Mouse (Mus musculus) embryonic facial prominence, embryonic 14.5 days (tissue): ENCODE results near the gene Socs7. TPM values are rescaled to one million over a fixed set of nuclear protein-coding genes. Genes with fewer than 3 reads are reported as not detected.
A peak's percentile ranks its signal among the peaks of the same experiment; 100 is the strongest.
"Not testable (repeated sequence)": the region's sequence is repeated elsewhere in the genome, so short reads cannot be mapped to it uniquely, and the experiment has no call there.

ENCODE experiments used
- ATAC-seq: fragments of 200-750 bp; cut with Nextera tagmentation; 2 replicates; pipeline ENCODE4 v1.8.0; 2017; ENCODE audit warnings: low read depth, moderate number of reproducible peaks, moderate TSS enrichment
- DNase-seq: peaks from one replicate; pipeline ENCODE4 v3.0.0-alpha.2; 2015; ENCODE audit warnings: low spot score
- H3K27ac ChIP-seq: fragments of 300-500 bp; sonication (generic); replicated peaks from 2 replicates; pipeline ENCODE4 v1.5.1; 2014; ENCODE audit warnings: low read depth, mild to moderate bottlenecking, low read length, moderate library complexity
- H3K27me3 ChIP-seq: fragments of 300-500 bp; sonication (generic); replicated peaks from 2 replicates; pipeline ENCODE4 v1.6.1; 2014; ENCODE audit warnings: low read length; ENCODE audit not compliant: control insufficient read depth, insufficient read depth
- H3K36me3 ChIP-seq: fragments of 300-500 bp; sonication (generic); 2 replicates; pipeline ENCODE4 v1.6.1; 2014; ENCODE audit warnings: low read length, mixed read lengths; ENCODE audit not compliant: control insufficient read depth, insufficient read depth
- H3K4me1 ChIP-seq: fragments of 300-500 bp; sonication (generic); 2 replicates; pipeline ENCODE4 v1.6.1; 2014; ENCODE audit warnings: antibody characterized with exemption, low read length; ENCODE audit not compliant: control insufficient read depth, insufficient read depth
- H3K4me2 ChIP-seq: fragments of 300-500 bp; sonication (generic); 2 replicates; pipeline ENCODE4 v1.6.1; 2014; ENCODE audit warnings: low read depth, mild to moderate bottlenecking, low read length, moderate library complexity, mixed read lengths
- H3K4me3 ChIP-seq: fragments of 300-500 bp; sonication (generic); 2 replicates; pipeline ENCODE4 v1.5.1; 2014; ENCODE audit warnings: low read depth, mild to moderate bottlenecking, low read length
- H3K9ac ChIP-seq: fragments of 300-500 bp; sonication (generic); 2 replicates; pipeline ENCODE4 v1.6.1; 2014; ENCODE audit warnings: low read depth, mild to moderate bottlenecking, low read length, moderate library complexity, mixed read lengths
- H3K9me3 ChIP-seq: fragments of 300-500 bp; sonication (generic); 2 replicates; pipeline ENCODE4 v1.6.1; 2016; ENCODE audit warnings: low read length; ENCODE audit not compliant: control insufficient read depth
- WGBS: fragments of 180-500 bp; shearing (Covaris S2); extraction: QIAGEN DNeasy Blood & Tissue Kit; methylation state at CpG from one replicate; pipeline ENCODE4 v1.1.7; 2014; 5-methylcytosine and 5-hydroxymethylcytosine counted together
- polyA plus RNA-seq: library from polyadenylated mRNA; unstranded; fragments of >200 nt; fragmentation: Nextera tagmentation; extraction: Ambion mirVana; gene quantifications from 2 replicates; pipeline ENCODE4 v1.2.1, GENCODE M21; 2014

Socs7 gene
- 3.0 and 3.1 TPM in 2 replicates for polyA plus RNA-seq

DNA sequence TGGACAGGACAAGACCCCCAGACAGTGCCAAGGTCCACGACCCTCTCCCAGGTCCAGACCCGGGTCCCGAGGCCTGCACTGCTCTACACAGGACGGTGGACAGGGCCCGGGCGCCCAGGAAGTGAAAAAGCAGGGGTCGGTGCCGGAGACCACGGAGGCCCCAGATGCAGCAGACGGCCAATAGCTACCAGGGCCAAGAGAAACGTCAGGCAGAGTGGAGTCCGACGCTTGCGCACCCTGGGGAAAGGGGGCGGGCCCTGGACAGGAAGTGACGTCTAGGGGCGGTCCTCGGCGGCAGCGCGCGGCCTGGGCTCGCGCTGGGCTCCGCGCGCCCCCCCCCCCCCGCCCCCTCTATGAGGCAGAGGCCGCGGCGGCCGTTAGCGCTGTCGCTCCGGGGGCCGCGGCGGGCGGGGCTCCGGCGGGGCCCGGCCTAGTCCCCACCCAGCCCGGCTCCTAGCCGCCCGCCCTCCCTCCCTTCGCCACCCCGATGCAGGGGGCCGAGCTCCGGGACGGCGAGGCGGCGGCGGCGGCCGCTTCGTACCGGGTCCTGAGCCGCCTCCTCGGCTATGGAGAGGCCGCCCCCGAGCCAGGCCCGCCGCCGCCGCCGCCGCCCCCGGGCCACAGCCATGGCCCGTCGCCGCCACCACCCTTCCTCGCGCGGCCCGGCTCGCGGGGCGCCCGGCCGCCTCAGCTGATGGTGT is at the start of gene Socs7:
Gene Socs7 (plus strand): TSS at position 604 of the 701 bp plus-strand sequence.
- Histone ChIP-seq H3K4me2 (peak within 1 kb of the TSS; percentile 80), H3K4me1 (peaks cover 21% of the 10 kb centered on the region), H3K36me3 (no peaks in the 10 kb centered on the region), H3K9ac (peak within 1 kb of the TSS; percentile 97), H3K9me3 (no peaks in the 10 kb centered on the region), H3K27ac (peak within 1 kb of the TSS; percentile 88), H3K4me3 (peak within 1 kb of the TSS; percentile 75), H3K27me3 (no peaks in the 10 kb centered on the region)
- DNase-seq (peak; percentile 96), ATAC-seq (peak; percentile 97)
- WGBS, result 5% methylated on average over 11 of the region's 81 CpGs

DNA sequence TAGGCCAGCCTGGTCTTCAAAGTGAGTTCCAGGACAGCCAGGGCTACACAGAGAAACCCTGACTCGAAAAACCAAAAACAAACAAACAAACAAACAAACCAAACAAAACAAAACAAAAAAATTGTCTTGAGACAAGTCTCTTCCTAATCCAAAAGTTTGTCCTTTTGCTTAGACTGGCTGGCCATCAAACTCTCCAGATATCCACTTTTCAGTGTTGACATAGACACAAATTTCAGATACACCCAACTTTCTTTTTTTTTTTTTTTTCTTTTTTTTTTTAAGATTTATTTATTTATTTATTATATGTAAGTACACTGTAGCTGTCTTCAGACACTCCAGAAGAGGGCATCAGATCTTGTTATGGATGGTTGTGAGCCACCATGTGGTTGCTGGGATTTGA is 49.5 kb upstream of the Socs7 start:
- not testable (repeated sequence) for H3K27ac ChIP-seq, DNase-seq, ATAC-seq, H3K9ac ChIP-seq, H3K36me3 ChIP-seq, H3K4me2 ChIP-seq, H3K4me3 ChIP-seq, H3K27me3 ChIP-seq, H3K9me3 ChIP-seq
- 84% methylated on average over 1 of the region's 1 CpGs for WGBS
- peaks cover 13% of the 10 kb centered on the region for H3K4me1 ChIP-seq

DNA sequence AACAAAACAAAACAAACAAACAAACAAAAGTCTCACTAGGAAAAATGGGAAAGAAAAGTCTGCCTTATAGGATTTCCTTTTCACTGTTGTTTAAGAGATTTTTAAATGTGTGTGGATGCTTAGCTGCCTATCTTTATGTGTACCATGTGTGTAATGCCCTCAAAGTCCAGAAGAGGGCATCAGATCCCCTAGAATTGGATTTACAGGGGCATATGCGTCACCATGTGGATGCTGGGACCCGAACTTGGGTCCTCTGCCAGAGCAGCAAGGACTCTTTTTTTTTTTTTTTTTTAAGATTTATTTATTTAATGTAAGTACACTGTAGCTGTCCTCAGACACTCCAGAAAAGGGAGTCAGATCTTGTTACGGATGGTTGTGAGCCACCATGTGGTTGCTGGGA is 48.2 kb upstream of the Socs7 start:
- Histone ChIP-seq H3K9ac (no peak overlapping the region), H3K36me3 (peaks cover 7% of the 10 kb centered on the region; the same call in 1 of the 2 replicates), H3K4me2 (no peak overlapping the region), H3K9me3 (no peaks in the 10 kb centered on the region), H3K4me1 (peaks cover 13% of the 10 kb centered on the region), H3K27me3 (no peaks in the 10 kb centered on the region), H3K27ac (no peak overlapping the region), H3K4me3 (no peak overlapping the region)
- no peak for ATAC-seq
- WGBS, result 91% methylated on average over 3 of the region's 3 CpGs
- no peak for DNase-seq

DNA sequence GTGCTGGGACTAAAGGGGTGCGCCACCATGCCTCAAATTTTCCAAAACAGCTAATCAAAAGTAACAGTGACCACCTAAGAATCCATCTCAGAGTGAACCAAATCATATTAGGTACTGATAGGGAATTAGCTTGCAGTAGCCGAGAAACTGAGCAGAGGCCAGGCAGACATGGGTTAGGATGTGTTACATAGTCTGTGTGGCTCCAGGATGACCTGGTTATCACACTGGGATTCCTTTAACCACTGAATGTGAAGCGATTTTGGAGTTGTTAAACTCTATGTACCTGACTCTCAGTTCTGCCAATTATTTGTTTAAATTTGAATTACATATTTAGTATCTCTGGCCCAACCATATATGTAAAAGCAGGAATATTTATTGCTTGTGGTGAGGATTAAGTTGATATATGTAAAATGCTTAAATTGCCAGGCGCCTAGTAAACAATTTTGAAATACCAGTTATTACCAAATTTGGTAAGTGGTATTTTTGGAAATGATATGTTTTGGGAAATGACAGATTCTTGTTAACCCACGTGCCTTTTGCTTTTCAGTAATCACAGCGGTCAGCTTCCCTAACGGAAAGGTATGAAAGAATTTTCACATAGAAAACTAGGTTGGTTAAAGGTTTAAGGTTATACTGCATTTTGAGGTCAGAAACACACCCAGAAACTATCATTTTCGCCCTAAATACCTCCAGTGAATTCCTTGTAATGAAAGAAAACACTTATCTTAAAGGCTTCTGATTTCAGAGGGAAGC is 47.4 kb upstream of the Socs7 start:
- Histone ChIP-seq H3K27ac (peak overlapping the region; percentile 41; the same call in 1 of the 2 replicates), H3K4me1 (peaks cover 9% of the 10 kb centered on the region), H3K4me3 (peak overlapping the region; percentile 48), H3K9me3 (no peaks in the 10 kb centered on the region), H3K36me3 (peaks cover 7% of the 10 kb centered on the region; the same call in 1 of the 2 replicates), H3K9ac (no peak overlapping the region; the same call in 1 of the 2 replicates), H3K4me2 (peak overlapping the region; percentile 64), H3K27me3 (no peaks in the 10 kb centered on the region)
- WGBS, result 43% methylated on average over 8 of the region's 8 CpGs
- ATAC-seq, result no peak
- DNase-seq, result no peak

DNA sequence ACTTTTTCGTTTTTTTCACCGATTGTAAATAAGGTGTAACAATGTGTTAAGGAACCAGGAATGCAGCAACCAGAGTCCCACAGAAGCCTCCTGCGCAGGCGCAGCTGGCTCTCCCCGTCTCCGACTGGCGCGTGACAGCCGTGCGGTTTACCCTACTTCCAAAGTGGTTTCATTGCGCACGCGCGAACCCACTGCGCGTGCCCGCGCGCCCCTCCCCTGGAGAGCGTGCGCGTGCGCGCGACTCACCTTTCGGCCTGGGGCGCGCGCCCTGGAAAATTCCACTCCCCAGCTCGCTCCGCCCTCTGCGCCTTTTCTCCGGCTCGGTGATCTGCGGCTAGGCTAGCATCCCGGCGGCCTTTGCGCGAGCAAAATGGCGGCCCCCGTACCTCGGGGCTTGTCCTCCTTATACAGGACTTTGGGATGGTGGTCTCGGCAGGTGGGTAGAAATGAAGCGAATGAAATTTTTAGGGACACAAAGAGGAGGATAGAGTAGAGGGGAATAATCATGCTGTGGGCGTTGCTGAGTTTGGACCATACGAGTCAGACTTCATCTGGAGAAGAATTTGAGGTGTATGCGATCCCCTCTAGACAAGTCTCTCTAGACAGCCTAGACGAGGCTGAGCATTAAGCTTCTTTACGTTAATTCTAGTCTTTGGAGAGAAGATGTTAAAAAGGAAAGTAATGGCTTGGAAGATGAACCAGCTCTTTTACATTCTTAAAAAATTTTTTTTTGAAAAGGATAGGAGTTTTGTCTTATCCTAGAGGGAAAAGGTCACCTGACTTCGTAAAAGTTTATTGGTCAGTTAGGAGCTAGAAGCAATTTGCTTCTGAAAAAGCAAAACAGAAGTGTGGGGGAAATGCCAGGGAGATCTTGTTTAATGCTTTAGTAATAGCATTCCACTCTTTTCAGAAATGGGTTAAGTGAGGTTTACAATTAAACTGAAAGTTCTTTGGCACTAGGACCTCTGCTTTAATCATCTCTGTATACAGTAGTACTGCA is 46.5 kb upstream of the Socs7 start, which contains the start of gene Mrpl45:
Gene Mrpl45 (plus strand): TSS at position 213 of the 1,000 bp plus-strand sequence.
- Histone ChIP-seq H3K4me2 (peak within 1 kb of the TSS; percentile 64), H3K4me1 (peaks cover 9% of the 10 kb centered on the region), H3K9me3 (no peaks in the 10 kb centered on the region), H3K27me3 (no peaks in the 10 kb centered on the region), H3K27ac (peak within 1 kb of the TSS; percentile 57), H3K4me3 (peak within 1 kb of the TSS; percentile 48), H3K36me3 (peaks cover 7% of the 10 kb centered on the region; the same call in 1 of the 2 replicates), H3K9ac (peak within 1 kb of the TSS; percentile 57)
- WGBS, result 1% methylated on average over 39 of the region's 50 CpGs
- DNase-seq (peak; percentile 98), ATAC-seq (peak; percentile 93)

DNA sequence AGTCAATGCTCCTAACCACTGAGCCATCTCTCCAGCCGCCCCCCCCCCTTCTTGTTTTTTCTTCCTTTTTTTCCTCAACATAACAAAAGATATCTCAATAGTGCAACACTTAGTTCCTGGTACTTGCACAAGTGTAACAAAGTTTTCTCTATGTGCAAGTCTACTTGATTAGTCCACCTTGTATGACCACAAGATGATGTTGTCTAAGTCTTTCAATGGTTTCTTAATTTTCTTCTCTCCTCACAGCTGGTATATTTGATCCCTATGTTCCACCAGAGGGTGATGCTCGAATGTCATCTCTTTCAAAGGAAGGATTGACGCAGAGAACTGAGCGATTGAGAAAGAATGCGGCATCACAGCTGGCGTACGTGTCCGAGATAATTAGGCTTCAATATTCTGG is 41.2 kb upstream of the Socs7 start:
- Histone ChIP-seq H3K27ac (no peak overlapping the region), H3K9me3 (no peaks in the 10 kb centered on the region), H3K4me2 (no peak overlapping the region), H3K36me3 (peaks cover 42% of the 10 kb centered on the region), H3K4me3 (no peak overlapping the region), H3K4me1 (peaks cover 4% of the 10 kb centered on the region), H3K9ac (no peak overlapping the region), H3K27me3 (no peaks in the 10 kb centered on the region)
- DNase-seq (no peak), ATAC-seq (no peak)
- 91% methylated on average over 8 of the region's 8 CpGs for WGBS

DNA sequence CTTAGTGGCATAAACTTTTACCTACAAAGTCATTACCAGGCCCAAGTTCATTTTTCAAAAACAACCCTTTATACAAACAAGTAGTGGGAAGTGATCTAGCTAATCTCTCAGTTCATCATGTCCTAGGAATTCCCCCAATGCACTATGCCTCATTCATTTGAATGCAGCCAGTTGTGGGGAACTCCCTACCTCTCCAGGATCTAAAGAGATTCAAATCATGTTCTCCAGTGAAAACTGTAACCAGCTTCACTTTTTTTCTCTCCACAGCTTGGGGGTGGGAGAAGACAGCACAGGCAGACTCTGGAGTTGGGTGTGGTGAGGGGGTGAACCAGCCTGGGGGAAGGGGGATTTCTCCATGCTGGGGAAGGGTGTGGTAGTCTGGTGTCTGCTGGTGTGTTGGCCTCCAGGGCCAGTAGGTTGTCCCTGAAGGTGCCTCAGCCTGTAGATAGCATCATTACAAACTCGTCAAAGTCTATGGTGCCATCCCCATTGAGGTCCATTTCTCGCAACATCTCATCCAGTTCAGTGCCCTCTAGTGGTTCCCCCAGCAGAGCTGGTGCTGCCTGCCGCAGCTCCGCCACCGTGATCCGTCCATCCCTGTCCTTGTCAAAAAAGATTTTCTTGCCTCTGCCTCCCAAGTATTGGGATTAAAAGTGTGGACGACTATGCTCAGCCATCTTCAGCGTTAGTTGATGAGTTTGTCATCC is 40.3 kb upstream of the Socs7 start:
- not testable (repeated sequence) for H3K9ac ChIP-seq, H3K4me3 ChIP-seq, ATAC-seq, H3K27ac ChIP-seq, H3K27me3 ChIP-seq, H3K9me3 ChIP-seq, DNase-seq, H3K4me2 ChIP-seq, H3K4me1 ChIP-seq
- WGBS, result 85% methylated on average over 8 of the region's 8 CpGs
- H3K36me3 ChIP-seq, result peaks cover 51% of the 10 kb centered on the region
